Mouse (Mus musculus): ENCODE measurements around the gene Fam205c.

Fam205c gene

GRCm38 (mm10) chr4:42874134-42874533 is at the start of gene Fam205c:
TSS of gene Fam205c (minus strand) at chr4:42874234.
- in situ Hi-C loops (cut with MboI; ENCODE audit: unreplicated experiment in 2 of 2): no loop called here

- in situ Hi-C loops (cut with MboI; ENCODE audit: unreplicated experiment in 2 of 2): no loop called here
Measured at GRCm38 (mm10) chr4:42922461-42922860, 48.4 kb upstream of the Fam205c start.

- in situ Hi-C loops (cut with MboI; ENCODE audit: unreplicated experiment in 2 of 2): no loop called here
Measured at GRCm38 (mm10) chr4:42922056-42922455, 48.0 kb upstream of the Fam205c start.

- in situ Hi-C loops (cut with MboI; ENCODE audit: unreplicated experiment in 2 of 2): no loop called here
Measured at GRCm38 (mm10) chr4:42921536-42921935, 47.5 kb upstream of the Fam205c start.

- in situ Hi-C loops (cut with MboI; ENCODE audit: unreplicated experiment in 2 of 2): no loop called here
Measured at GRCm38 (mm10) chr4:42920726-42921125, 46.7 kb upstream of the Fam205c start.

- in situ Hi-C loops (cut with MboI; ENCODE audit: unreplicated experiment in 2 of 2): no loop called here
Measured at GRCm38 (mm10) chr4:42917402-42917774, 43.4 kb upstream of the Fam205c start.

GRCm38 (mm10) chr4:42916617-42917401 is 42.8 kb upstream of the Fam205c start, which contains the start of gene Phf24:
TSS of gene Phf24 (plus strand) at chr4:42916660.
- in situ Hi-C loops (cut with MboI; ENCODE audit: unreplicated experiment in 2 of 2): no loop called here

GRCm38 (mm10) chr4:42915966-42916365 is 41.9 kb upstream of the Fam205c start:
- in situ Hi-C loops (cut with MboI; ENCODE audit: unreplicated experiment in 2 of 2): no loop called here

GRCm38 (mm10) chr4:42915311-42915710 is 41.3 kb upstream of the Fam205c start:
- in situ Hi-C loops (cut with MboI; ENCODE audit: unreplicated experiment in 2 of 2): no loop called here

GRCm38 (mm10) chr4:42913391-42913790 is 39.4 kb upstream of the Fam205c start:
- in situ Hi-C loops (cut with MboI; ENCODE audit: unreplicated experiment in 2 of 2): no loop called here

- in situ Hi-C loops (cut with MboI; ENCODE audit: unreplicated experiment in 2 of 2): no loop called here
Measured at GRCm38 (mm10) chr4:42904966-42905365, 30.9 kb upstream of the Fam205c start.

- in situ Hi-C loops (cut with MboI; ENCODE audit: unreplicated experiment in 2 of 2): no loop called here
Measured at GRCm38 (mm10) chr4:42904523-42904922, 30.5 kb upstream of the Fam205c start.

- in situ Hi-C loops (cut with MboI; ENCODE audit: unreplicated experiment in 2 of 2): no loop called here
Measured at GRCm38 (mm10) chr4:42903942-42904341, 29.9 kb upstream of the Fam205c start.

- in situ Hi-C loops (cut with MboI; ENCODE audit: unreplicated experiment in 2 of 2): no loop called here
Measured at GRCm38 (mm10) chr4:42902730-42903129, 28.7 kb upstream of the Fam205c start.

GRCm38 (mm10) chr4:42902174-42902573 is 28.1 kb upstream of the Fam205c start:
- in situ Hi-C loops (cut with MboI; ENCODE audit: unreplicated experiment in 2 of 2): no loop called here

- in situ Hi-C loops (cut with MboI; ENCODE audit: unreplicated experiment in 2 of 2): no loop called here
Measured at GRCm38 (mm10) chr4:42900878-42901277, 26.8 kb upstream of the Fam205c start.

GRCm38 (mm10) chr4:42898914-42899313 is 24.9 kb upstream of the Fam205c start:
- in situ Hi-C loops (cut with MboI; ENCODE audit: unreplicated experiment in 2 of 2): no loop called here

GRCm38 (mm10) chr4:42895118-42895517 is 21.1 kb upstream of the Fam205c start:
- in situ Hi-C loops (cut with MboI; ENCODE audit: unreplicated experiment in 2 of 2): no loop called here

GRCm38 (mm10) chr4:42891176-42891575 is 17.1 kb upstream of the Fam205c start:
- in situ Hi-C loops (cut with MboI; ENCODE audit: unreplicated experiment in 2 of 2): no loop called here

- in situ Hi-C loops (cut with MboI; ENCODE audit: unreplicated experiment in 2 of 2): no loop called here
Measured at GRCm38 (mm10) chr4:42888806-42889205, 14.8 kb upstream of the Fam205c start.

GRCm38 (mm10) chr4:42886926-42887325 is 12.9 kb upstream of the Fam205c start:
- in situ Hi-C loops (cut with MboI; ENCODE audit: unreplicated experiment in 2 of 2): no loop called here

GRCm38 (mm10) chr4:42880677-42880948 is 6.6 kb upstream of the Fam205c start:
- in situ Hi-C loops (cut with MboI; ENCODE audit: unreplicated experiment in 2 of 2): no loop called here
